Mouse (Mus musculus) bone marrow macrophage, adult 2 months (primary cell): ENCODE results near the gene Chpf. TPM values are rescaled to one million over a fixed set of nuclear protein-coding genes. Genes with fewer than 3 reads are reported as not detected.

Experiments used
- H3K27ac ChIP-seq: 2 replicates; pipeline ENCODE4 v1.5.1; 2012; ENCODE audit warnings: low read depth, low read length; ENCODE audit not compliant: insufficient read depth
- H3K4me1 ChIP-seq: 2 replicates; pipeline ENCODE4 v1.6.1; 2012; ENCODE audit warnings: low read length; ENCODE audit not compliant: control insufficient read depth, insufficient read depth
- H3K4me3 ChIP-seq: 2 replicates; pipeline ENCODE4 v1.5.1; 2012; ENCODE audit warnings: mild to moderate bottlenecking, low read length, moderate library complexity; ENCODE audit not compliant: insufficient read depth
- CTCF ChIP-seq: IDR thresholded peaks from 2 replicates; pipeline ENCODE4 v1.5.1; 2012; ENCODE audit warnings: low read depth, mild to moderate bottlenecking, low read length, moderate library complexity
- POLR2A ChIP-seq: IDR thresholded peaks from 2 replicates; pipeline ENCODE4 v1.6.1; 2012; ENCODE audit warnings: mild to moderate bottlenecking, low read depth, low read length, borderline replicate concordance
- polyA plus RNA-seq: library from polyadenylated mRNA; stranded (reverse); fragments of >200 nt; gene quantifications from 2 replicates; pipeline ENCODE4 v1.2.4, GENCODE M21; 2012; ENCODE audit not compliant: missing spikeins, insufficient read depth, insufficient read length

The Chpf gene
- polyA plus RNA-seq, 1 experiment, result 1.3 TPM

GRCm38 (mm10) chr1:75510154-75510553 lies 31.0 kb upstream of the Chpf start:
- Histone ChIP-seq H3K4me1 (no peaks in the 10 kb centered on the region), H3K27ac (no peak overlapping the region), H3K4me3 (no peak overlapping the region)
- no peak for TF ChIP-seq CTCF

GRCm38 (mm10) chr1:75509586-75509985 lies 30.5 kb upstream of the Chpf start:
- Histone ChIP-seq H3K4me3 (no peak overlapping the region), H3K27ac (no peak overlapping the region), H3K4me1 (no peaks in the 10 kb centered on the region)
- TF ChIP-seq POLR2A, result no peak

GRCm38 (mm10) chr1:75507006-75507405 lies 27.9 kb upstream of the Chpf start, which contains the start of gene Inha:
Inha (plus strand) TSS chr1:75507077.
- Histone ChIP-seq H3K4me1 (no peaks in the 10 kb centered on the region), H3K27ac (no peak within 1 kb of the TSS), H3K4me3 (no peak within 1 kb of the TSS)
- no peak for TF ChIP-seq CTCF
- TF ChIP-seq POLR2A, result no peak

DNA sequence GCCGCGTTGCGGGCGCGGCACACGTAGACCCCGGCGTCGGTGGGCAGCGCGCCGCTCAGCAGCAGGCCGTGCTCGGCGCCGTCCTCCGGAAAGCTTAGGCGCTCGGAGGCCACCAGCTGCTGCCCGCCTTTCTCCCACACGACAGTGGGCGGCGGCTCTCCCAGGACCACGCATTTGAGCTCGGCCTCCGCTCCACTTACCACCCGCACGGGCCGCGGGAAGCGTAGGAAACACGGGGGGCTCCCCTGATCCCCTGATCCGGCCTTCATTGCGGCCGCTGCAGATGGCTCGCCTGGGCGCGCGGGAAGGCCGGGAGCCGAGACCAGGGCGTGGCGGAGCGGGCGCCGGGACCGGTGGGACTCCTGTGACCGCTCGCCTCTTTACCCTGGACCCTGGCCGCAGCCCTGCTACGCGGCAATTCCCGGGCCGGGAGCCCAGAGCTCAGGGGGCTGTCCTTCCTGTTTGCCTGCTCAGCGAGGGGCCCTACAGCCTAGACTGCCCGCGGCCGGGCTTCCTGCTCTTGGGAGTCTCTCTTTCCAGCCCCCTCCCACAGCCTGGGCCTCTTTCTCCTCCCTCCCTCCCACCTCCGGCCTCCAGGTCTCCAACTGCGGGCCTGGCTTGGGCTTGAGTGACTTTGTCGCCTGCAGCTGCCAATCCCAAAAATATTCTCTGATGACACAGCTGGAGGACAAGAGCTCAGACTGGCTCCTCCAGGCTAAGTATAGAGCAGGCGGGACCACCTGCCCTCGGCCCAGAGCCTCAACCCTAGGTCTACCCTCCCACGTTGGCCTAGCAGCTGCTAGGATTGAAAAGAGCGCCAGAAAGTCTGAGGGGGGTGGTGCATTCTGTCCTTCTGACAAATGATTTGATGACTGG lies 27.1 kb upstream of the Chpf start, which contains the start of gene Obsl1:
Gene Obsl1, minus strand, starts transcription at position 497 of the 876 bp plus-strand sequence.
- Histone ChIP-seq H3K4me1 (no peaks in the 10 kb centered on the region), H3K4me3 (no peak within 1 kb of the TSS), H3K27ac (no peak within 1 kb of the TSS)
- TF ChIP-seq CTCF, result no peak
- TF ChIP-seq POLR2A, result no peak

DNA sequence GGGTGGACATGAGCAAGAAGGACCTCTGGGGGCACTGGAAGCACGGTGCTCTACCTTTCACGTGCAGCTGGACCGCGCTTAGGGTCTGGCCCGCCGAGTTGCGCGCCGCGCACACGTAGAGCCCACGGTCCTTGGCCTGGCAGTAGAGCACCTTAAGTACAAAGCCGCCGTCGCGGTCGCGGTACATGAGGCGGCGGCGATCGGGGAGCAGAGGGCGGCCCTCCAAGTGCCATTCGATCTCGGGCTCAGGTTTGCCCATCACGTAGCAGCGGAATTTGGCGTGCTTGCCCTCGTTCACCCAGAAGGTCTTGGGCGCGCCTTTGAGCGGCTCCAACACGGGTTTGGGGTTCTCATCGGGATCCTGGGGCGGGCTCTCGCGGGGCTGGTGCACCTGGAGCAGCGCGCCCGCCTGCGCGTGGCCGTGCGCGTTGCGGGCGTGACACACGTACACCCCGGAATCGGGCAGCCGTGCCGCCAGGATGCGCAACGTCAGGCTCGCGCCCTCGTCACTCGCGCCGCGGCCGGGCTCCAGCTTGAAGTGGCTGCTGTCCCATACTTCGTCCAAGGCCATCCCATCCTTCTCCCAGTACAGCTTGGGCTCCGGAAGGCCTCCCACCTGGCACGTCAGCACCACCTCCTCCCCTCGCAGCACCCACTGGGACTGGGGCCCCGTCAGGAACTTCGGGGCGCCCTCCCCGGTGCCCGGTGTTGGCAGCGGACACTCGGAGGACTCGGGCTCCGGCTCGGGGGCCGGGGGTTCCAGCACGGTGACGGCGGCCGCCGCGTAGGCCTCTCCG lies 26.2 kb upstream of the Chpf start:
- no peak for TF ChIP-seq POLR2A
- TF ChIP-seq CTCF, result no peak
- Histone ChIP-seq H3K4me3 (no peak overlapping the region), H3K4me1 (no peaks in the 10 kb centered on the region), H3K27ac (no peak overlapping the region)

DNA sequence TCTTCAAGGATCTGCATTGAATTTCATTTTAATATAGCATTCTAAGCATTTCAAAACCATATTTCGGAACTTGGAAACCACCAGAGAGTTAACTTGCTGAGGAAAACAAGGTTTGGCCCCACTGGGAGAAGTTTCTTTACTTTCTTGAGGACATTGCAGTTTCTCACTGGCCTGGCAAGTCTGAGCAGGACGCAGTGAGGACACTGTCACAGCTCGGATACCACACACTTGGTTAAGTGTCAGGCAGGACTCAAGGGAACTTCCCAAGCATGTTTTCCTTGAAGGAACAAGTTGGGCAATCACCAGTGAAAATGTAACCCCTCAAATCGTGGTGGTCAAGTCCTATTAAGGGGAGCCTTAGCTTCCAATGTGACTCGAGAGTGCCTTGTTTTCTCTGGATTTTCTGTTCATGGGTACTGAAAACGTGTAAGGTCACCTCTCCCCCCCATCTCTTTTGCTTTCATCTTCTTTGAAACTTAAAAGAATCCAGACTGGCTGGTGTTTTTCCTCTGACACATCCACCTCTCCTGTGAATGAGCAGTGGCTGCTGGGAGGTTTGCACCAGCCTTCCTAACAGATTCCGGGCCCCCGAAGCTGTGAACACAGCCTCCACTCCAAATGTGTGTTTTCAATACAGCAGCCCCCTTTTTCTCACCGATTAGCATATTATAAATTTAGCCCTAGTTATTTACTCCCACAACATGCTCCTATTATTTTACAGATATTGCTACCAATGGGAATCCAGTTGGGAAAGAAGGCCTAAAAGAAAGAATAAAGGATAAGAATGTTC lies 25.3 kb upstream of the Chpf start:
- TF ChIP-seq POLR2A (no peak), CTCF (no peak)
- Histone ChIP-seq H3K27ac (no peak overlapping the region), H3K4me3 (no peak overlapping the region), H3K4me1 (no peaks in the 10 kb centered on the region)

DNA sequence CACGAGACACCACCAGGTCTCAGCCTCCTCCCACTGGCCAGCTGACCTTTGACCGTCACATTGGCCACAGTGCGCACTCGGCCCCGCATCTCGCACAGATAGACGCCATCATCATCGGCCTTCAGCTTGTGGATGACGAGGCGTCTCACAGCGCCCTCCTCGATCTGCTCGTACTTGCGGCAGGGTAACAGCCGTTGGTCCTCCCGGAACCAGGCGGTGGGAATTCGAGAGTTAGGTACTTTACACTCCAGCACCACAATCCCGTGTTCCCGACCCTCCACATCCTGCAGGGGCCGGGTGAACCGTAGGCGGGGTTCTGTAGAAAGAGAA lies 24.5 kb upstream of the Chpf start:
- TF ChIP-seq POLR2A, result no peak
- no peak for TF ChIP-seq CTCF
- no peaks in the 10 kb centered on the region for H3K4me1 ChIP-seq
- H3K4me3 ChIP-seq, result no peak overlapping the region
- H3K27ac ChIP-seq, result no peak overlapping the region

DNA sequence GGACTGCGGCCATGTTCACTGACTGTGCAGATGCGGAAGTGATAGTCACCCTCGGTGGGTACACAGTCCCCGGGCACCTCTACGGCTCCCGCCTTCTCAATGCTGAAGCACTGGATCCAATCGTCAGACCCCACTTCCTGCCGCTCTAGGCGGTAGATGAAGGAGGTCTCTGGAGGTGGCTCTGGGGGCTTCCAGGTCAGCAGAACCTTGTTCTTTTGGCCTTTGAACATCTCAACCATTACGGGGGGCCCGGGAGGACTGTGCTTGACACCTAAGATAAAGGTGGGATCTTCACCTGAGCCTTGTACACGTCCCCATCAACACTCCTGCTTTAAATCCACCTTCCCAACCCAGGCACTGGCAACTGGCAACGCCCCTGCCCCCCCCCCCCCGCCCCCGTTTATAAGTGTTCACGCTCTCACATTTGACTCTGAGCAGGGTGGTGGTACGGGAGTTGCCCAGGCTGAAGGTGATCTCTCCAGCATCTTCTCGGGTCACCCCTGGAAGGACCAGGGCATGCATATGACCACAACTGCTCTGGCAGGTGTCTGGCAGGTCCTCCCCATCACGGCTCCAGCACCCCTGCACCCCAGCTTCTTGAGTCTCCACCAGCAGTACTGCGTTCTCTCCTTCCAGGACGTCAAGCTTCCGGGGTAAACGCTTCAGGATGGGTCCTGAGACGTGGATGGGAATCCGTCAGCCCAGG lies 24.0 kb upstream of the Chpf start:
- H3K27ac ChIP-seq, result no peak overlapping the region
- TF ChIP-seq POLR2A (no peak), CTCF (no peak)
- H3K4me1 ChIP-seq, result no peaks in the 10 kb centered on the region
- H3K4me3 ChIP-seq, result no peak overlapping the region

GRCm38 (mm10) chr1:75501905-75502304 lies 22.8 kb upstream of the Chpf start:
- Histone ChIP-seq H3K4me1 (no peaks in the 10 kb centered on the region), H3K4me3 (no peak overlapping the region), H3K27ac (no peak overlapping the region)
- no peak for TF ChIP-seq CTCF
- TF ChIP-seq POLR2A, result no peak
